26 mouse cellular contexts compared by ENCODE assay signal in genomic region chr6:147348621-147349020, GRCm38 (mm10).
"Had no signal": no experiment of that assay in that cellular context is flagged by ENCODE, and none has a peak within 500 bp of the region (broad histone marks: within the 10 kb centered on the region; RNA-seq: fewer than 3 reads in every experiment).

No protein-coding gene starts in this region.

- H3K9me3 ChIP-seq: heart, embryonic 13.5 days; heart, embryonic 15.5 days; hindbrain, embryonic 13.5 days; hindbrain, embryonic 15.5 days; kidney, embryonic 15.5 days; limb, embryonic 13.5 days; limb, embryonic 15.5 days; liver, embryonic 12.5 days had no signal

- ATAC-seq: forebrain, postnatal 0 days; hindbrain, postnatal 0 days; intestine, embryonic 16.5 days; liver, embryonic 12.5 days had no signal

- H3K36me3 ChIP-seq: heart, embryonic 13.5 days; heart, embryonic 15.5 days; hindbrain, embryonic 13.5 days; hindbrain, embryonic 15.5 days; kidney, embryonic 15.5 days; limb, embryonic 13.5 days; limb, embryonic 15.5 days; liver, embryonic 12.5 days had no signal

- H3K27ac ChIP-seq: heart, adult 2 months; heart, embryonic 13.5 days; heart, embryonic 15.5 days; hindbrain, embryonic 13.5 days; hindbrain, embryonic 15.5 days; hindbrain, postnatal 0 days; kidney, embryonic 15.5 days; kidney, postnatal 0 days; limb, embryonic 13.5 days; limb, embryonic 15.5 days; liver, embryonic 12.5 days; liver, embryonic 14.5 days had no signal

- H3K4me1 ChIP-seq: heart, embryonic 13.5 days; heart, embryonic 15.5 days; hindbrain, embryonic 13.5 days; hindbrain, embryonic 15.5 days; kidney, embryonic 15.5 days; limb, embryonic 15.5 days; liver, embryonic 12.5 days had no signal

- DNase-seq: forebrain, postnatal 0 days; gastrocnemius, postnatal 14 days; gastrocnemius, postnatal 36 days; heart, adult 2 months; heart, postnatal 14 days; heart, postnatal 36 days; kidney, adult 11 months; kidney, adult 2 months; kidney, adult 9 months; kidney, postnatal 14 days; kidney, postnatal 36 days; layer of hippocampus, adult 9-11 months; layer of hippocampus, postnatal 36 days; left cerebral cortex, postnatal 4 days had no signal

- H3K9ac ChIP-seq: forebrain, postnatal 0 days; heart, embryonic 13.5 days; heart, embryonic 15.5 days; hindbrain, embryonic 13.5 days; hindbrain, embryonic 15.5 days; kidney, embryonic 15.5 days; limb, embryonic 13.5 days; limb, embryonic 15.5 days; liver, embryonic 12.5 days; liver, embryonic 14.5 days had no signal

- H3K27me3 ChIP-seq: heart, embryonic 13.5 days; heart, embryonic 15.5 days; hindbrain, embryonic 13.5 days; hindbrain, embryonic 15.5 days; kidney, embryonic 15.5 days; limb, embryonic 13.5 days; limb, embryonic 15.5 days; liver, embryonic 12.5 days had no signal

- H3K4me2 ChIP-seq: heart, embryonic 13.5 days; heart, embryonic 15.5 days; hindbrain, embryonic 13.5 days; hindbrain, embryonic 15.5 days; kidney, embryonic 15.5 days; limb, embryonic 13.5 days; limb, embryonic 15.5 days; liver, embryonic 12.5 days had no signal

- H3K4me3 ChIP-seq: heart, adult 2 months; heart, embryonic 13.5 days; heart, embryonic 15.5 days; hindbrain, embryonic 13.5 days; hindbrain, embryonic 15.5 days; kidney, embryonic 15.5 days; limb, embryonic 13.5 days; limb, embryonic 15.5 days; liver, embryonic 12.5 days had no signal
